Mouse (Mus musculus): ENCODE results near the gene Slc4a10. TPM values are rescaled to one million over a fixed set of nuclear protein-coding genes. Genes with fewer than 3 reads are reported as not detected.
"Not testable (repeated sequence)": the region's sequence is repeated elsewhere in the genome, so short reads cannot be mapped to it uniquely, and the experiment has no call there.

Slc4a10 gene
- not detected for total RNA-seq (2021)

- intact Hi-C loops (cut with DNase I) = no loop called here
- DNase-seq (ENCODE audit: low spot score) = no peak
Observed at GRCm38 (mm10) chr2:62046421-62046845, at the start of gene Slc4a10. Gene Slc4a10, plus strand, starts transcription at chr2:62046462.

GRCm38 (mm10) chr2:62001251-62001650, 45.0 kb upstream of the Slc4a10 start:
- intact Hi-C loops (cut with DNase I); DNase-seq (ENCODE audit: low spot score): not testable (repeated sequence)

GRCm38 (mm10) chr2:62018209-62018608, 28.1 kb upstream of the Slc4a10 start:
- intact Hi-C loops (cut with DNase I) = no loop called here
- DNase-seq (ENCODE audit: low spot score) = no peak

- intact Hi-C loops (cut with DNase I) = no loop called here
- no peak for DNase-seq (ENCODE audit: low spot score)
Observed at GRCm38 (mm10) chr2:62046861-62047503, 720 bp downstream of the Slc4a10 start.

- intact Hi-C loops (cut with DNase I) = no loop called here
- DNase-seq (ENCODE audit: low spot score) = no peak
Observed at GRCm38 (mm10) chr2:62047504-62048005, 1.3 kb downstream of the Slc4a10 start.

- intact Hi-C loops (cut with DNase I) = no loop called here
- DNase-seq (ENCODE audit: low spot score) = no peak
Observed at GRCm38 (mm10) chr2:62048116-62048515, 1.9 kb downstream of the Slc4a10 start.

GRCm38 (mm10) chr2:62076512-62076911, 30.2 kb downstream of the Slc4a10 start:
- no peak for DNase-seq (ENCODE audit: low spot score)
- intact Hi-C loops (cut with DNase I) = no loop called here

- intact Hi-C loops (cut with DNase I) = no loop called here
- DNase-seq (ENCODE audit: low spot score) = no peak
Observed at GRCm38 (mm10) chr2:62087566-62087965, 41.3 kb downstream of the Slc4a10 start.

GRCm38 (mm10) chr2:62088715-62089114, 42.5 kb downstream of the Slc4a10 start:
- intact Hi-C loops (cut with DNase I) = no loop called here

GRCm38 (mm10) chr2:62089208-62089607, 42.9 kb downstream of the Slc4a10 start:
- intact Hi-C loops (cut with DNase I) = no loop called here
- no peak for DNase-seq (ENCODE audit: low spot score)

More at GRCm38 (mm10) chr2:62088715-62089114, 42.5 kb downstream of the Slc4a10 start:
- no peak for DNase-seq (ENCODE audit: low spot score)

- no peak for DNase-seq (ENCODE audit: low spot score)
- intact Hi-C loops (cut with DNase I) = no loop called here
Observed at GRCm38 (mm10) chr2:62100526-62100925, 54.3 kb downstream of the Slc4a10 start.

GRCm38 (mm10) chr2:62115346-62115745, 69.1 kb downstream of the Slc4a10 start:
- DNase-seq (ENCODE audit: low spot score) = no peak
- intact Hi-C loops (cut with DNase I) = no loop called here

GRCm38 (mm10) chr2:62129975-62130374, 83.7 kb downstream of the Slc4a10 start:
- intact Hi-C loops (cut with DNase I) = no loop called here
- DNase-seq (ENCODE audit: low spot score) = no peak

GRCm38 (mm10) chr2:62134911-62135310, 88.6 kb downstream of the Slc4a10 start:
- intact Hi-C loops (cut with DNase I) = no loop called here
- DNase-seq (ENCODE audit: low spot score) = no peak

- intact Hi-C loops (cut with DNase I) = no loop called here
- DNase-seq (ENCODE audit: low spot score) = no peak
Observed at GRCm38 (mm10) chr2:62147636-62148035, 101.4 kb downstream of the Slc4a10 start.

GRCm38 (mm10) chr2:62149421-62149820, 103.2 kb downstream of the Slc4a10 start:
- no peak for DNase-seq (ENCODE audit: low spot score)
- intact Hi-C loops (cut with DNase I) = no loop called here

GRCm38 (mm10) chr2:62150830-62151229, 104.6 kb downstream of the Slc4a10 start:
- DNase-seq (ENCODE audit: low spot score) = no peak
- intact Hi-C loops (cut with DNase I) = no loop called here

GRCm38 (mm10) chr2:62210109-62210508, 163.8 kb downstream of the Slc4a10 start:
- no peak for DNase-seq (ENCODE audit: low spot score)
- intact Hi-C loops (cut with DNase I) = no loop called here

GRCm38 (mm10) chr2:62211106-62211505, 164.8 kb downstream of the Slc4a10 start:
- intact Hi-C loops (cut with DNase I) = no loop called here
- no peak for DNase-seq (ENCODE audit: low spot score)

- no peak for DNase-seq (ENCODE audit: low spot score)
- intact Hi-C loops (cut with DNase I) = no loop called here
Observed at GRCm38 (mm10) chr2:62227563-62227962, 181.3 kb downstream of the Slc4a10 start.

- intact Hi-C loops (cut with DNase I) = no loop called here
- no peak for DNase-seq (ENCODE audit: low spot score)
Observed at GRCm38 (mm10) chr2:62231271-62231670, 185.0 kb downstream of the Slc4a10 start.

- no peak for DNase-seq (ENCODE audit: low spot score)
- intact Hi-C loops (cut with DNase I) = no loop called here
Observed at GRCm38 (mm10) chr2:62244167-62244566, 197.9 kb downstream of the Slc4a10 start.

Data from heart, postnatal 25 days (tissue).